Mouse (Mus musculus) embryonic facial prominence, embryonic 10.5 days (tissue): ENCODE results near the gene Olfr170. TPM values are rescaled to one million over a fixed set of nuclear protein-coding genes. Genes with fewer than 3 reads are reported as not detected.
"Not testable (repeated sequence)": the region's sequence is repeated elsewhere in the genome, so short reads cannot be mapped to it uniquely, and the experiment has no call there.

ENCODE experiments used
- DNase-seq: peaks from one replicate; pipeline ENCODE4 v3.0.0-alpha.2; 2017; ENCODE audit warnings: low spot score
- H3K27ac ChIP-seq: fragments of 300-500 bp; sonication (generic); replicated peaks from 2 replicates; pipeline ENCODE4 v1.5.1; 2016; ENCODE audit warnings: mild to moderate bottlenecking
- H3K27me3 ChIP-seq: fragments of 300-500 bp; sonication (generic); replicated peaks from 2 replicates; pipeline ENCODE4 v1.6.1; 2016; ENCODE audit warnings: low read depth, mild to moderate bottlenecking; ENCODE audit not compliant: poor library complexity, severe bottlenecking
- H3K36me3 ChIP-seq: fragments of 300-500 bp; sonication (generic); replicated peaks from 2 replicates; pipeline ENCODE4 v1.6.1; 2016; ENCODE audit warnings: mild to moderate bottlenecking, moderate library complexity
- H3K4me1 ChIP-seq: fragments of 300-500 bp; sonication (generic); 2 replicates; pipeline ENCODE4 v1.6.1; 2016
- H3K4me3 ChIP-seq: fragments of 300-500 bp; sonication (generic); 2 replicates; pipeline ENCODE4 v1.5.1; 2016; ENCODE audit warnings: mild to moderate bottlenecking, moderate library complexity
- H3K9me3 ChIP-seq: fragments of 300-500 bp; sonication (generic); 2 replicates; pipeline ENCODE4 v1.6.1; 2016; ENCODE audit warnings: mild to moderate bottlenecking
- WGBS: fragments of 180-500 bp; shearing (Covaris S2); methylation state at CpG from one replicate; pipeline ENCODE4 v1.1.7; 2016; 5-methylcytosine and 5-hydroxymethylcytosine counted together
- polyA plus RNA-seq: library from polyadenylated mRNA; unstranded; fragments of >200 nt; fragmentation: Nextera tagmentation; extraction: Ambion mirVana; gene quantifications from 2 replicates; pipeline ENCODE4 v1.2.1, GENCODE M21; 2016

Gene Olfr170
- polyA plus RNA-seq = not detected in 2 replicates

DNA sequence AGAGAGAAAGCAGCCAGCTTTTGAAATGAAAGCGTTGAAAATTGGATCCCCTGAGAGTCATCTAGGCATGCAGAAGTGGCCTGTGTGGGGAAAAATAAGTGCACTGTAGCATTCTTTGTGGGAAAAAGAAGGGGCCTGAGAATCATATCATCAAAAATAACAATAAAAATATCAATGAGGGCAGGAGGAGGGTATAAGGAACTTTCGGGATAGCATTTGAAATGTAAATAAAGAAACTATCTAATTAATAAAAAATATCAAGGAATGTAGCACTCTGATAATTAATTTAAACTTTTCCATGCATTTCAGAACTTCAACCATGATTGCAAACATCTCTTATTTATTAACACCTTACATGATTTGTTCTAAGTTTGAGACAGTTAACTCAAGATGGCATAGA is at the start of gene Olfr170:
Olfr170 (minus strand) TSS at position 101 of the 400 bp plus-strand sequence.
- DNase-seq, H3K27me3 ChIP-seq, H3K27ac ChIP-seq, H3K36me3 ChIP-seq, H3K4me3 ChIP-seq, H3K4me1 ChIP-seq, H3K9me3 ChIP-seq: not testable (repeated sequence)
- WGBS = 92% methylated on average over 2 of the region's 2 CpGs

DNA sequence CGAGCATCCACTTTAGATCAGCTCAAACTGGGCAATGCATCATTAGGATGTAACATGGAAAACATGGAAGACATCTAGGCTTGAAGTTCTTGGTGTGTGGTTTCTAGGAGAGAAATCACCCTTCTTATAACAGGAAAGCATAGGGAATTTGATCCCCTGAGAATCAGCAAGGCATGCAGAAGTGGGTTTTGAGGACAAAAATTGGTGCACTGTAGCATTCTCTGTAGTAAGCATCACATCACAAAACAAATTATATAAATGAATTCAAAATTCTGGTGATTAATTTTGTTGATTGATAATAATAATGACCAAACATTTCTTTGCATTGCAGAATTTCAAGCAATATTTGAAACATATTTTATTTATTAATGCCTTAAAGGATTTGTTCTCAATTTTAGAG is 18.1 kb upstream of the Olfr170 start, which contains the start of gene Olfr171:
Olfr171 (minus strand) TSS at position 101 of the 400 bp plus-strand sequence.
- no peak within 1 kb of the TSS for H3K4me3 ChIP-seq
- no peaks in the 10 kb centered on the region for H3K36me3 ChIP-seq
- 80% methylated on average over 1 of the region's 1 CpGs for WGBS
- H3K27me3 ChIP-seq = no peaks in the 10 kb centered on the region
- H3K4me1 ChIP-seq = no peaks in the 10 kb centered on the region
- no peak within 1 kb of the TSS for H3K27ac ChIP-seq
- DNase-seq = no peak
- H3K9me3 ChIP-seq = peaks cover 13% of the 10 kb centered on the region

- Histone ChIP-seq H3K27ac (no peak overlapping the region), H3K27me3 (no peaks in the 10 kb centered on the region), H3K4me3 (no peak overlapping the region), H3K9me3 (peaks cover 4% of the 10 kb centered on the region; the same call in 1 of the 2 replicates), H3K4me1 (no peaks in the 10 kb centered on the region), H3K36me3 (no peaks in the 10 kb centered on the region)
- no peak for DNase-seq
- 62% methylated on average over 2 of the region's 2 CpGs for WGBS
These were observed 8.5 kb downstream of the Olfr170 start for GRCm38 (mm10) chr16:19603166-19603565.

DNA sequence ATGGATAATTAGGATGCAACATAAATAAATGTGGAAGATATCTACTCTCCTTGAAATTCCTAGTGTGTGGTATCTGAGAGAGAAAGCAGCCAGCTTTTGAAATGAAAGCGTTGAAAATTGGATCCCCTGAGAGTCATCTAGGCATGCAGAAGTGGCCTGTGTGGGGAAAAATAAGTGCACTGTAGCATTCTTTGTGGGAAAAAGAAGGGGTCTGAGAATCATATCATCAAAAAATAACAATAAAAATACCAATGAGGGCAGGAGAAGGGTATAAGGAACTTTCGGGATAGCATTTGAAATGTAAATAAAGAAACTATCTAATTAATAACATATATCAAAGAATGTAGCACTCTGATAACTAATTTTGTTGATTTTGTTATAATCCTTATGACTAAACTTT is 40.0 kb downstream of the Olfr170 start, which contains the start of gene Olfr169:
Olfr169 (minus strand) TSS at position 101 of the 400 bp plus-strand sequence.
- H3K4me1 ChIP-seq, DNase-seq: not testable (repeated sequence)
- WGBS = 93% methylated on average over 2 of the region's 2 CpGs

More for the DNA sequence above, 40.0 kb downstream of the Olfr170 start, which contains the start of gene Olfr169:
- not testable (repeated sequence) for H3K9me3 ChIP-seq, H3K36me3 ChIP-seq, H3K4me3 ChIP-seq, H3K27me3 ChIP-seq, H3K27ac ChIP-seq

Other genes starting within 250 kb of the Olfr170 start
- not detected in 2 replicates for gene Olfr165, start 188.7 kb downstream of the Olfr170 start, polyA plus RNA-seq
- gene Olfr166, start 128.2 kb downstream of the Olfr170 start, polyA plus RNA-seq = not detected in 2 replicates
- not detected in 2 replicates for gene Olfr167, start 89.6 kb downstream of the Olfr170 start, polyA plus RNA-seq
- not detected in 2 replicates for gene Olfr168, start 76.3 kb downstream of the Olfr170 start, polyA plus RNA-seq
- not detected in 2 replicates for gene Olfr169, start 40.1 kb downstream of the Olfr170 start, polyA plus RNA-seq
- not detected in 2 replicates for gene Olfr171, start 18.0 kb upstream of the Olfr170 start, polyA plus RNA-seq
- 0.05 and 0.11 TPM in 2 replicates for gene Lamp3, start 94.5 kb upstream of the Olfr170 start, polyA plus RNA-seq
- 40.2 and 42.2 TPM in 2 replicates for gene B3gnt5, start 148.3 kb upstream of the Olfr170 start, polyA plus RNA-seq